Mouse (Mus musculus): Measurements from ENCODE around the gene Haghl. TPM values are rescaled to one million over a fixed set of nuclear protein-coding genes. Genes with fewer than 3 reads are reported as not detected.

Haghl gene
- polyA plus RNA-seq, 1 experiment from 2014 or later = 133 TPM

Small RNA genes lying within 50 kb of the gene (microRNA-seq; reads per million reads assigned to microRNA genes)
- not detected for gene Gm25083
- 1.1 reads per million for gene Mir3082
- not detected for gene Mir6966

Other genes with a start within 250 kb of the Haghl start
- gene Sox8, start 215.0 kb downstream of the Haghl start, polyA plus RNA-seq (2015; fragmentation: Nextera tagmentation; extraction: Ambion mirVana) = 17.8 and 23.8 TPM in 2 replicates
- 23.8 and 25.1 TPM in 2 replicates for gene Lmf1, start 206.6 kb downstream of the Haghl start, polyA plus RNA-seq (2015; fragmentation: Nextera tagmentation; extraction: Ambion mirVana)
- 6.7 and 9.6 TPM in 2 replicates for gene Gng13, start 68.5 kb downstream of the Haghl start, polyA plus RNA-seq (2015; fragmentation: Nextera tagmentation; extraction: Ambion mirVana)
- 8.2 and 8.8 TPM in 2 replicates for gene Chtf18, start 58.3 kb downstream of the Haghl start, polyA plus RNA-seq (2015; fragmentation: Nextera tagmentation; extraction: Ambion mirVana)
- 28.7 and 30.1 TPM in 2 replicates for gene Rpusd1, start 58.0 kb downstream of the Haghl start, polyA plus RNA-seq (2015; fragmentation: Nextera tagmentation; extraction: Ambion mirVana)
- 0.05 TPM in 1 of 2 replicates, not detected in the other for gene Mslnl, start 49.6 kb downstream of the Haghl start, polyA plus RNA-seq (2015; fragmentation: Nextera tagmentation; extraction: Ambion mirVana)
- 0.84 TPM in 1 of 2 replicates, not detected in the other for gene Msln, start 31.3 kb downstream of the Haghl start, polyA plus RNA-seq (2015; fragmentation: Nextera tagmentation; extraction: Ambion mirVana)
- 29.5 and 30.7 TPM in 2 replicates for gene Narfl, start 11.9 kb downstream of the Haghl start, polyA plus RNA-seq (2015; fragmentation: Nextera tagmentation; extraction: Ambion mirVana)
- gene Ccdc78, start 907 bp upstream of the Haghl start, polyA plus RNA-seq (2015; fragmentation: Nextera tagmentation; extraction: Ambion mirVana) = 0.31 and 0.48 TPM in 2 replicates
- 90.1 and 95.7 TPM in 2 replicates for gene Fam173a, start 7.2 kb upstream of the Haghl start, polyA plus RNA-seq (2015; fragmentation: Nextera tagmentation; extraction: Ambion mirVana)
- 2.0 TPM in 1 of 2 replicates, not detected in the other for gene AC134908.4, start 10.0 kb upstream of the Haghl start, polyA plus RNA-seq (2015; fragmentation: Nextera tagmentation; extraction: Ambion mirVana)
- gene Metrn, start 11.5 kb upstream of the Haghl start, polyA plus RNA-seq (2015; fragmentation: Nextera tagmentation; extraction: Ambion mirVana) = 67.2 and 82.2 TPM in 2 replicates
- 38.2 and 45.0 TPM in 2 replicates for gene Fbxl16, start 23.4 kb upstream of the Haghl start, polyA plus RNA-seq (2015; fragmentation: Nextera tagmentation; extraction: Ambion mirVana)
- 27.3 and 28.2 TPM in 2 replicates for gene Wdr24, start 38.0 kb upstream of the Haghl start, polyA plus RNA-seq (2015; fragmentation: Nextera tagmentation; extraction: Ambion mirVana)
- gene Jmjd8, start 43.2 kb upstream of the Haghl start, polyA plus RNA-seq (2015; fragmentation: Nextera tagmentation; extraction: Ambion mirVana) = 51.1 and 55.0 TPM in 2 replicates
- 358 and 382 TPM in 2 replicates for gene Stub1, start 47.7 kb upstream of the Haghl start, polyA plus RNA-seq (2015; fragmentation: Nextera tagmentation; extraction: Ambion mirVana)
- gene Rhbdl1, start 51.6 kb upstream of the Haghl start, polyA plus RNA-seq (2015; fragmentation: Nextera tagmentation; extraction: Ambion mirVana) = 51.9 and 56.8 TPM in 2 replicates
- gene Gm20683, start 56.1 kb upstream of the Haghl start, polyA plus RNA-seq (2015; fragmentation: Nextera tagmentation; extraction: Ambion mirVana) = 13.8 and 14.0 TPM in 2 replicates
- gene Rhot2, start 59.2 kb upstream of the Haghl start, polyA plus RNA-seq (2015; fragmentation: Nextera tagmentation; extraction: Ambion mirVana) = 15.1 and 16.6 TPM in 2 replicates
- gene Wdr90, start 75.8 kb upstream of the Haghl start, polyA plus RNA-seq (2015; fragmentation: Nextera tagmentation; extraction: Ambion mirVana) = 19.0 and 19.9 TPM in 2 replicates
- 27.0 and 28.4 TPM in 2 replicates for gene Mcrip2, start 83.1 kb upstream of the Haghl start, polyA plus RNA-seq (2015; fragmentation: Nextera tagmentation; extraction: Ambion mirVana)
- 58.7 and 64.1 TPM in 2 replicates for gene Mettl26, start 89.4 kb upstream of the Haghl start, polyA plus RNA-seq (2015; fragmentation: Nextera tagmentation; extraction: Ambion mirVana)
- 0.39 and 0.44 TPM in 2 replicates for gene Wfikkn1, start 95.2 kb upstream of the Haghl start, polyA plus RNA-seq (2015; fragmentation: Nextera tagmentation; extraction: Ambion mirVana)
- gene Rab40c, start 134.1 kb upstream of the Haghl start, polyA plus RNA-seq (2015; fragmentation: Nextera tagmentation; extraction: Ambion mirVana) = 49.3 and 55.0 TPM in 2 replicates
- 73.9 and 77.2 TPM in 2 replicates for gene Pigq, start 159.3 kb upstream of the Haghl start, polyA plus RNA-seq (2015; fragmentation: Nextera tagmentation; extraction: Ambion mirVana)
- gene Nhlrc4, start 159.3 kb upstream of the Haghl start, polyA plus RNA-seq (2015; fragmentation: Nextera tagmentation; extraction: Ambion mirVana) = 0.30 and 0.91 TPM in 2 replicates
- 2.7 and 5.4 TPM in 2 replicates for gene A930017K11Rik, start 166.9 kb upstream of the Haghl start, polyA plus RNA-seq (2015; fragmentation: Nextera tagmentation; extraction: Ambion mirVana)
- gene Capn15, start 200.1 kb upstream of the Haghl start, polyA plus RNA-seq (2015; fragmentation: Nextera tagmentation; extraction: Ambion mirVana) = 20.2 and 27.6 TPM in 2 replicates